Mouse (Mus musculus) gastrocnemius, adult 8-10 months (tissue): ENCODE measurements around the gene Pi4kb. TPM values are rescaled to one million over a fixed set of nuclear protein-coding genes. Genes with fewer than 3 reads are reported as not detected.
"Not testable (repeated sequence)": the region's sequence is repeated elsewhere in the genome, so short reads cannot be mapped to it uniquely, and the experiment has no call there.

Experiments
- DNase-seq, 2 experiments: peaks; one replicate each; pipeline ENCODE4 v3.0.0; 2022; ENCODE audit warnings: low spot score in 2 of 2
- total RNA-seq, 4 experiments: library from RNA; stranded (reverse); gene quantifications; 2 replicates each; pipeline ENCODE4 v1.2.4; 2022

Pi4kb gene
- total RNA-seq, 4 experiments from 2014 or later = 16.7 to 22.2 (median 20.2) TPM

DNA sequence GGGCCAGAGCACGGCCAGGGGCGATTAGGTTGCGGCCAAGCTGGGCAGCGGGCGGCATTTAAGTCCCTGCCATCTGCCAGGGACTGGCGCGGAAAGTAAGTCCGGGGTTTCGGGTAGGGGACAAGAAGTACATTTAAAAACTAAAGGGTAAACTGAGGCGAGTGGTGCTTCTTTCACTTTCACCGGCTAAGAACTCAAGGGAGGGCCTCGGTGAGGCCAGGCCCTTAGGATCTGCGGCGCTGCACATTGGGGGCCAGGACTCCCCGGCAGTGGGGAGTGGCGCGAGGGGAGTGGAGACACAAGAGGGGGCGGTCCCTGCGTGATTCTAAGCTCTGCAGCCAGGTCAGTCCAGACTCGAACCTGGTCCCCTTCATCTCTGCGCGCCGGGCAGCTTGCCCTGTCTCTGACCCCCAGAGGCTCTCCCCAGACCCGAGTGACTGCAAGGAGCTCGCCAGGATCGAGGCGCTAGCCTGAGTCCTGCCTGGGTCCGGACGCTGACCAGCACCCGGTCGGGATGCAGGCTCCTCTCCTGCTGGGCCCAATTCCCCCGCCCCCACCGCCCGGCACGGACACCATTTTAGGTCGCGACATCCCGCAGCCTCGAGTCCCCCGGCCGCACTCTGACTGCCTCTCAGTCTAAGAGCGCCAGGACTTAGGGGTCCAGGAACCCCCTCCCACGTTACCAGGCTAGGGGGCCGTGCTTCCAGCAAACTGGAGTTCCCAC is 40.1 kb downstream of the Pi4kb start:
- peak; percentile 30 to 41 for DNase-seq

DNA sequence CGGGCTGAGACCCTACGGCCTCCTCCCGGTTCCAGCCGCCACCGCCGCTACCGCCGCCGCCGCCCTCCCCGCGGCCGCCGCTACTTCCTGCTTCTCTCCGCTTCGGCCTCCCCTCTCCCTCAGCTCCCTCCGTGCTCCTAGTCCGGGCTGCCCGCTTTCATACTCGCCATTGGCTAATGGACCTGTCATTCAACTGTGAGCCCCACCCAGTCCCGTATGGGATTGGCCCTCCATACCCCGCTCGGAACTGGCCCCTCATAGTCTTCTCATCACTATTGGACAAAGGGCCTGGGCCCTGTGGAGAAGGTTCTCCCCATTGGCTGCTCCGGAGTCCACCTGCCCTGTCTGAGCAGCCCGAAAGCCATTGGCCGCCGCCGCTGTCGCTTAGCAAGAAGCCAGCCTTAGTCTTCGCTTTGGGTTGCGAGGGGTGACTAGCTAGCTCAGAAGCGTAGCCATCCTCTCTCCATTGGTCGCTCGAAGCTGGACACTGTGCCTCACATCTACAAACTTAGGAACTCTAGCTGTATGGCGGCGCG is 40.9 kb downstream of the Pi4kb start, which contains the start of gene Zfp687:
TSS of gene Zfp687 (minus strand) at position 112 of the 536 bp plus-strand sequence.
- DNase-seq = peak; percentile 99

DNA sequence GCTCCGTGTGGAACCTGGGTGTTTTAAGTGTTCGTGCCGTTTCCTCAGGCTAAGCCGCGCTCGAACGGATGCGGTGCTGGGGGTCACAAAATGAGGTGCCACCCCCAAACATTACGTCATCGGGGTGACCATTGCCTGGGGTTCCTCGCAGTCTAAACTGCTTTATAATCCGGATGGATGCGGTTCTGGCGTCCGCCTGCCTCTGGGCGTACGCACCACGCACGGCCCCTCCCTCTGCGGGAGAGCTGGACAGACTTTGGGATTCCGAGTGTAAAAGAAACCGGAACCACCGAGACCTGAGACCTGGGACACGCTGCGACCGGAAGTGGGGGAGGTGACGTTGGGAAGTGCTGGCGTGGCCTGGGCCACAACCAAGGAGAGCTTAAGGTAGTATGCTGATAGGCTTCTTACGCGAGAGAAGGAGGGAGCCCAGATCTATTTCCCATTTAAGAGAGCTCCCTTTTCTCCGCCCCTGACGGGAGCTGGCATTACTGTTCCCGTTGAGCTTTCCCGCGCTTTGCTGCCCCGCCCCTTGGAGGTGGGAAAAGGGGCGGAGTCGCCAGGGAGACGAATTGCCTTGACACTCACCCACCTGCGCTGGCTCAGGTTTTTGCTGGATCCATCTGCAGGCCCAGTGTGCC is 41.5 kb downstream of the Pi4kb start:
- peak; percentile 89 to 90 for DNase-seq

DNA sequence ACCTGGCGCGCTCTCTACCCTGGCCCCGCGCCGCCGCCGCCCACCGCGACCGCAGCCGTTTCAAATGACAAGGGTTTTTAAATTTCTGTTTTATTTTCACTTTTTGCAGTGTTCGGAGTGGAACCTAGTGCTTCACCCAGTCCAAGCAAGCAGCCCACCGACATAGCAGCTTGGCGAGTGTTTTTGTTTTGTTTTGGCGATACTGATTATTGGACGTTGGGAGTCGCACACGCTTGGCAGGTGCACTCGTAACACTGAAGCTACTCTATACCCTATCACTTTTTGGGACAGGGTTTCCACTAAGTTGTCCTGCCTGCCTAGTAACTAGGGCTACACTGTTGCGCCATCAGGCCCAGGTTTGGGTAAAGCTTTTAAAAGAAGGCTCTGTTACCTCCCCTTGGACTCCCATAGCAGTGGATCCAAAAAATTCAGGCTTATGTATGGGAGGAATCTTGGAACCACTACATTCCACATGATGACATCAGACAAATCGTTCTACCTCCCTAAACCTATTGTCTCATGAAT is 42.1 kb downstream of the Pi4kb start:
- no peak for DNase-seq

DNA sequence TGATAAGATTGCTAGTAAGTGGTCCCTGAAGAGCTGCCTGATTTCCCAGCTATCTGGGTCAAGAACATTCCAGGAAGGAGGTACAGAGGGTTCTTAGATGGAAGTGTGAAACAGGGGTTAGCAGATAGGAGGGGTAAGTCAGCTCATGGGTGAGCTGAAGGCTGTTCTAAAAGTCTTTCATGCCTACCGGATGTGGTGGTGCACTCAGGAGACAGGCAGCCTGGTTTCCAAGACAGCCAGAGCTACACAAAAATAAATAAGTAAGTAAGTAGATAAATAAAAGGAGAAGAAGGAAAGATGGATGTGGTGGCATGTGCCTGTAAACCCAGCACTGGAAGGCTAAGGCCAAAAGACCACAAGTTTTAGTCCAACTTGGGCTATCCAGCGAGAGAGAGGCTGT is 44.2 kb downstream of the Pi4kb start:
- DNase-seq = no peak

DNA sequence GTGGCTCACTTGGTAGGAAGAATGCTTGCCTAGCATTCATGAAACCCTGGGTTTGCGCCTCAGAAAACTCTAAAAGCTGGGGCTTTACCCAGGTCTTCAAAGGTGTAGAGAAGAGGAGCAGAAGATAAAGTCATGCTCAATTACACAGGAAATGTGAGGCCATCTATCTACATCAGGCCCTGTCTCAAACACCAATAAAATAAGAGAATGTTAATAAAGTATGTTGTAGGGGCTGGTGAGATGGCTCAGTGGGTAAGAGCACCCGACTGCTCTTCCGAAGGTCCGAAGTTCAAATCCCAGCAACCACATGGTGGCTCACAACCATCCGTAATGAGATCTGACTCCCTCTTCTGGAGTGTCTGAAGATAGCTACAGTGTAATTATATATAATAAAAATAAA is 46.4 kb downstream of the Pi4kb start:
- not testable (repeated sequence) for DNase-seq

DNA sequence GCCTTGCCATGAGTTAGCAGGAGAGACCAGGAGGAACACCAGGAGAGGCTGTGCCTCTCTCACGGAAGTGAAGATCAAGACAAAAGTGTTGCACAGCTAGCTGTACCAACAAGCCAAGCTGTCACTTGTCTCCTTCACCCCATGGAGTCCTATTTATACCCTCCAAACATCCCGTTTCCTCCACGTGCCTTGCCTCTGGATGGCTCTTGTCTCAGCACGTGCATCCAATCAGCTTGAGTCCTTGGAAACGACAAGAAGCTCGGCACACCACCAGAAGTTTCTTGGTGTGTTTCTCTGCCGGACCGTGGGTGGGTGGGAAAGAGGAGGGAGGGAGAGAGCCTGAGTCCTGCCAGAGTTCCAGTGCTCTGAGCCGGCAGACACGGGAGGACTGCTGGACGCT is 50.0 kb downstream of the Pi4kb start:
- DNase-seq = no peak

DNA sequence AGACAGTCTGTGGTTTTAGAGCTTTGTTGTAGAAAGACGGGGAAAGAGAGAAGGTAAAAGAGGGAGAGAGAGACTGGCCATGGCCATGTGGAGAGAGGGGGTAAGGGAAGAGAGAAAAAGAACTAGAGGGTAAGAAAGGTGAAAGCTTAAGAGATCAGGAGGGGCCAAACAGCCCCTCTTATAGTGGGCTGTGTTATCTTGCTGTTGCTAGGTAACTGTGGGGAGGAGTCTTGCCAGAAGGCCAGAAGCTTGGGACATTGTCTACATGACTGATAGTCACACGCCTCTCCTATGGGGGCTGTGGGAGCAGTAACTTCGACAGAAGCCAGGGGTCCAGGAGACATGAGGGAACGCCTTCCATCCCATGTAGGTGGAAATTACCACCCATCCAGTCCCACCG is 50.7 kb downstream of the Pi4kb start:
- no peak for DNase-seq

DNA sequence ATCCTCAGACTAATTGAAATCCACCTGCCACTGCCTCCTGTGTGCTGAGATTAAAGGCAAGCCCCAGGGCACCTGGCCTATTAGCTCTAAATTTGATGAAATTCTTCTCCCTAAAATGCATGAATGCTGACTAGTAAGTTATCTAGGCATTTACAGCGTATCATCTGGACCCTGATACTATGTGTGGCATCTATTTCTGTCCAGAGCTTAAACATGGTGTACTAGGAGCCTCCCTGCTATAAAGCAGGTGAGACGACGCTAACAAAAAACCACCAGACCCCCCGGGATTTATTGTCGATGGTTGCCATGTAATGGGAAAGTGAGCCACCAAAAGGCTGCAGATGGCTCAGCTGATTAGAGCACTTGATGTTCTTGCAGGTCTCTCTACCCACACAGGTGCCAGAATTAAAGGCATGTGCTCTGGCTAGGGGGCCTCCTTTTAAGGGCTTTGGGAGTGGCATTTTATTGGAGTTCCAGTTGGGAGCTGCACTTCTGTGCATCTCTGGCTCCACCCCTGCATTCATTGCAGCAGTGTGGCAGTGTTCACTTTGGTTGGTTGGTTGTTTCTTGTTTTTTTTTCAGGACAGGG is 52.6 kb downstream of the Pi4kb start:
- DNase-seq = no peak

DNA sequence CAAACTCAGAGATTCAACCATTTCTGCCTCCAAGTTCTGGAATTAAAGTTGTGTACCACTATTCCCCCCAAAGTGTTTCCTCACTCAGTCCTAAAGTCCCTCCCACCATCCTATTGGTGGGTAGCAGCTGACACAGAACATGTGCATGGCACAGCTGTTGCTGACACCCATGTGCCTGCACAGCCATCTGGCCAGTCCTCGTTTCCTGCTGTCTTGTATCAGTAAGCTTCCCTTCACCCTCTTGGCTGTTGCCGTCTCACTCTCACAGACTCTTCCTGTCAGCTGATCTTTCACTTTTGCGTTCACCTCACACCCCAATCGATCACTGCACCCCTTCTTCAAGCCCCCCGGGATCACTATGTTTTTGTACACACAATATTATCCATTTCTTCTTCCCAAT is 53.2 kb downstream of the Pi4kb start:
- DNase-seq = no peak

DNA sequence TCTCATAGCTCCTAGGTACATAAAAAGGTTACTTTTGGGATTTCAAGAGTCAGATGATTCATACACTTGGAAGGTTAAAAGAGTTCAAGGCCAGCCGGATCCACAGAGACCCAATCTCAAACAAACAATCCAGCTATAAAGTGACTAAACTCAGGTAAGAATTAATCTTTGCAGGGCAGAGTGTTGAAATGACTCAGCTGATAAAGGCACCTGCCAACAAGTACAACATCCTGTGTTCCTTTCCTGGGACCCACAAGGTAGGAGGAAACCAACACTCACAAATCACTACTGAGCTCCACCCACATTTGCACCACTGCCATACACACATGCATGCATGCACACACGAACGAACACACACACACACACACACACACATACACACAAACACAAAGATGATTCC is 54.1 kb downstream of the Pi4kb start:
- no peak for DNase-seq

DNA sequence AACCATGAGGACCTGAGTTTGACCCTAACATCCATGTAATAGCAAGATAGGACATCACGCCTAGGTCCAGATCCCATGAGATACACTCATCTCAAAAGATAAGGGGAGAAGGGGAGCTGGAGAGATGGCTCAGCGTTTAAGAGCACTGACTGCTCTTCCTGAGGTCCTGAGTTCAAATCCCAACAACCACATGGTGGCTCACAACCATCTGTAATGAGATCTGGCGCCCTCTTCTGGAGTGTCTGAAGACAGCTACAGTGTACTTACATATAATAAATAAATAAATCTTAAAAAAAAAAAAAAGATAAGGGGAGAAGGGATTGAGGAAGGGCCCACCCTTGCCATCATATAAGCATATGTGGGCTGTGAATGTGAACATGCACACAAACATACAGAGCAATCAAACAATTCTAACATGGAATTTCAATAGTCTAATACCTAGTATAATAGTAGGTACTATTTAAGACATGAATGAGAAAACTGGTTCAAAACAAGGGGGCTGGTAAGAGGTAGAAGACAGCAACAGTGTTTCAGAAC is 54.8 kb downstream of the Pi4kb start:
- DNase-seq = not testable (repeated sequence)

DNA sequence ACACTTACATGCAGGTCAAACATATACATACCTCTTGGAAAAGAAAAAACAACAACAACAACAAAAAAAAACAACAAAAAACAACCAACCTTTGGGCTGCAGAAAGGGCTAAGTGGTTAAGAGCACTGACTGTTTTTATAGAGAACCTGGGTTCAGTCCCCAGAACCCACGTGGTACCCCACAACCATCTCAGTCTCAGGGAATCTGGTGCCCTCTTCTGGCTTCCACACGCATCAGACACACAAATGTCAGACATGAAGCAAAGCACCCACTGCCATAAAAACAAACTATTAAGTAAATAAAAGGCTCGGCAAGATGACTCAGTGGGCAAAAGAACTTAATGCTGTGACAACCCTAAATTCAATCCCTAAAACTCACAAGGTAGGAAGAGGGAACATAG is 55.4 kb downstream of the Pi4kb start:
- DNase-seq = no peak

DNA sequence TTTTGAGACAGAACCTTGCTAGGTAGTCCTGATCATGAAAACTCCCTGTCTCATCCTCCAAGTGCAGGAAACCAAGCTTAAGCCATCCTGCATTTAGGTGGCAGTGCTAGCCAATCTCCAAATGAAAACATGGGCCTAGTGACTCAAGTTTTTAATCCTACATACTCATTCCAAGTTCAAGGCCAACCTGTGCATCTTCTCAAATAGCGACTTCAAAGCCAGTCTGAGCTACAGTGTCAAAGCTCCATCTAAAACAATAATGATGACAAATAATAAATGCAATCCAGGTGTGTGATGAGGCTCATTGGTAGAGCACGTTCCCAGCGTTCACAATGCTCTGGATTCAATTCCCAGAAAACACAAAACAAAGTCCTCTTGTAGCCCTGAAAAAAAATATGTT is 67.1 kb downstream of the Pi4kb start:
- no peak for DNase-seq

DNA sequence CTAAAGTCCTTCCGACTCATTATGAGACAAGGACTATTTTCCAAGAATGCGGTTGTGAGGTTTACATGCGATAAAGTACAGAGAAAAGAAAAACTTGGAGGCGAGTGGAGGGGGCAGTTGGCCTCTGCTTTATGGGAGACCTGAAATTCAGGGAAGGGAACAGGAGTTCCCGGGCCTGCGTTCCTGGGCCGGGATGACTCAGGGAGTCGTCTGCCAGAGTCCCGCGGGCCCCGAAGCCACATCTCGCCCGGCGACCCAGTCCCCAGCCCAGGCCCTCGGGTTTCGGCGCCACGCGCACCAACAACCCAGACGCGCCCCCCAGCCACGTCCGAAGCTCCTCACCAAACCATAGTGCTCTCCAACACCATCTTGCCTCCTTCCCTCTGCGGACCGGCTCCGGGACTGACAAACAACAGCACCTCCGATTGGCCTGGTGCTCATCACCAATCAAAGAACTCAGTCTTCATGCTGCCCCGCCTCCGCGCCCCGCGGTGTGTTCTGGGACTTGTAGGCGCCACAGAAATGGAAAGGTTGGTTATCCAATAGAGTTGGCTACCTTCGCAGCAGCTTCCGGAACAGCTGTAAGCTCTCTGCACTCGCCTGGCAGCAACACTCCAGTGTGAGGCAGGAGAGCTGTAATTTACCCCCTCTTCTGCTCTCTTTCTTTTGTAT is 67.8 kb downstream of the Pi4kb start, which contains the start of gene Psmd4:
TSS of gene Psmd4 (minus strand) at position 449 of the 672 bp plus-strand sequence.
- peak; percentile 97 for DNase-seq

DNA sequence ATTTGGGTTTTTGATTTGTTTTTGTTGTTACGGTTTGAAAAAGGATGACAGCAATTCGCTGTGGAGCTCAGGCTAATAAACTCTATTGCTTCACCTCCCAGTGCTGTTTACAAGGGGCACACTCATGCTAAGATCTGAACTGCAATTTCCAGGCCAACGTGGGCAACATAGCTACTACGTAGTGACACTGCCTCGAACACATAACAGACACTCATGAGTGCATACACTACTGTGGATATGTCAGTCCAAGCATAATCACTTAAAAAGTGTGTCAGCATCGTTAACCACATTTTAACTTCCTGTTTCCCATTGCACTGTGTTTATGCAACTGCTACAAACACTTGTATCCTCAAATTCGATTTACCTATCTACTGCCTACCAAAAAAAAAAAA is 68.3 kb downstream of the Pi4kb start:
- peak in 1 of 2 experiments; percentile 12 for DNase-seq

DNA sequence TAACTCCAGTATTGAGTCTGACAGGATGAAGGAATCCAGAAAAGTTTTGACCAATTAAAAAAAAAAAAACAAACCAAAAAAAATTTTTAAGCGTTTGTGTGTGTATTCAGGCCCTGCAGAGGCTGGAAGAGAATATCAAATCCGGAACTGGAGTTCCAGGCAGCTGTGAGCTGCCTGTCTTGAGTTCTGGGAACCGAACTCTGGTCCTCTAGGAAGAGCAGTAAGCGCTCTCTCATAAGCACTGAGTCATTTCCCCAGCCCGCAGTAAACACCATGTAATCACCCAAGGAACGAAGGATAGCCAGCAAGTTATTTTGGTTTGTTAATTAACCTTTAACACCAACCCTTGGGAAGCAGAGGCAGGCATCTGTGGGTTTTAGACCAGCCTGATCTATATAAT is 68.7 kb downstream of the Pi4kb start:
- DNase-seq = no peak

DNA sequence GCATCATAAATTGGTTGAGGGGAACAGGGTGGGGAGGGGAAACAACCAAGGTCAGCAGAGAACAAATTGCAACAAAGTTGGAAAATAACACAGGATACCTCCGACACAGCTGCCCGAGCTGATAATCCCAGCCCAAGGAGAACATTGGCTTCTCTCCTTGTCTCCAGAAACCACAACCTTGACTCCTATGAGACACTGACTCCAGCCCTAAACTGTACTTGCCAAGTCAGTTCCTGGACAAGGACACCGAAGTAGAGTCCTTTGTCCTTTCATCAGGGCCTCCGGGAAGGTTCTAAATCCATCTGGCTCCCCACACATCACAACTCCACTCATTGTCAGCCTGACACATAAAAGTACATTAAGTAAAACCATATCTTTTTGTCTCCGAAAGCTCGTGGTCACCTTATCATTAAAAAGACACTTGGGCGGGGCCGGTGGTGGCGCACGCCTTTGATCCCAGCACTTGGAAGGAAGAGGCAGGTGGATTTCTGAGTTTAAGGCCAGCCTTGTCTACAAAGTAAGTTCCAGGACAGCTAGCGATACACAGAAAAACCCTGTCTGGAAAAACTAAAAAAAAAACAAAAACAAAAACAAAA is 72.0 kb downstream of the Pi4kb start:
- DNase-seq = no peak

DNA sequence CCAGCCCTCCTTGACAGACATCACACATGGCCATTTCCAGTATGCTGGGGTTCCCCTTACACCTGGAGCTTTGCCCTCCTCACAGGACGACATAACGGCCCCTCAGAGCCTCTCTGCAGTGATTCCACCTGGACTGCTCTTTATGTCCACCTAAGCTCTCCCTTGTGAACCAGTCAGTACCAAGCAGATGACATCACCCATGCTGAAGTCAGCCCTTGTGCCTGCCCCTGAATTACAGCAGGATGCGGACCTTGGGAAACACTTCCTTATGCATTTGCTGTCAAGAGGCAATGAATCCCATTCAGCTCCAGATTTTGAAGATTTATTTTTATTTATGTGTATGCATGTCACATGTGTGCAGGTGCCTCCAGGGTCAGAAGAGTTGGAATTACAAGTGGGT is 73.4 kb downstream of the Pi4kb start:
- no peak for DNase-seq

DNA sequence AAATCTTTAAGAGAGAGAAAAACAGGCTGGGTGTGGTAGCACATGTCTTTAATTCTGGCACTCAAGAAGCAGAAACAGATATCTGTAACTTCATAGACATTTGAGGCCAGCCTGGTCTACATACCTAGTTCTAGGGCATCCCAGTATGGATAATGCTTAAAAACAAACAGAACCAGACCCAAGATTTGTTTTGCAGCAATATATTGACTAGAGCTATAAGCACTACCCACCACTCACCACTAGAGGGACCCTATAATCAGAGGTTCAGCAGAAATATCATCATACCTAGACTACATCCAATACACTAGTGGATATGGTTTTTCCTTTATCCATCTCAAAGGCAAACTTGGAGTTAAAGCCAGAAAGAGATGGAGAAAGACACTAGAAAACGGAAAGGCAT is 78.4 kb downstream of the Pi4kb start:
- no peak for DNase-seq

DNA sequence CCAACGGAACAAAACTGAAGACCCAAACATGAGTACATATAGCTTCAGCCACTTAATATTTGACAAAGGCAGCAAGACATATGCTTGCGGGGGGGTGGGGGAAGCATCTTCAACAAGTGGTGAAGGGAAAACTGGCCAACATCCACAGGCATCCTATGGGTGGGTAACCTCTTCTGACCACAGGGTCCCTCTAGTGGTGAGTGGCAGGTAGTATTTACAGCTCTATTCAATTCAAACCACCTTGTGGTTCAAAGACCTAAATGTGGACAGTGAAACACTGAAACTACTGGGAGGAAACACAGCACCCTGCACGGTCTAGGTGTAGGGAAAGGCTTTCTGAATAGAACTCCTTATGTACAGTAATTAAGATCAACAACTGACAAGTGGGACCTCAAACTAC is 79.2 kb downstream of the Pi4kb start:
- no peak for DNase-seq
